Mouse (Mus musculus): ENCODE results near the gene Ubtd2. TPM values are rescaled to one million over a fixed set of nuclear protein-coding genes. Genes with fewer than 3 reads are reported as not detected.

Gene Ubtd2
- polyA plus RNA-seq, 1 experiment from 2014 or later: 53.7 TPM

- Histone ChIP-seq H3K27ac (peak overlapping the region; percentile 97), H3K9me3 (ENCODE audit: control insufficient read depth, low read length) (no peaks in the 10 kb centered on the region), H3K4me2 (replicated peaks) (peak overlapping the region; percentile 90), H3K27me3 (ENCODE audit: control insufficient read depth, insufficient read depth, low read length) (no peaks in the 10 kb centered on the region), H3K36me3 (replicated peaks; ENCODE audit: control insufficient read depth, insufficient read depth) (no peaks in the 10 kb centered on the region), H3K4me1 (replicated peaks; ENCODE audit: control insufficient read depth, insufficient read depth, low read length) (peaks cover 25% of the 10 kb centered on the region), H3K9ac (peak overlapping the region; percentile 92), H3K4me3 (replicated peaks; ENCODE audit: low read length) (peak overlapping the region; percentile 97)
- no peak for DNase-seq (ENCODE audit: low spot score)
- no peak for ATAC-seq (ENCODE audit: low FRiP score)
- 2% methylated on average over 18 of the region's 19 CpGs for WGBS
Observed at GRCm38 (mm10) chr11:32454231-32454799, 855 bp upstream of the Ubtd2 start.

GRCm38 (mm10) chr11:32455507-32456141, 454 bp downstream of the Ubtd2 start:
- H3K9ac ChIP-seq: peak overlapping the region; percentile 92
- H3K4me2 ChIP-seq (replicated peaks): peak overlapping the region; percentile 90
- peak overlapping the region; percentile 97 for H3K27ac ChIP-seq
- H3K36me3 ChIP-seq (replicated peaks; ENCODE audit: control insufficient read depth, insufficient read depth): no peaks in the 10 kb centered on the region
- no peaks in the 10 kb centered on the region for H3K27me3 ChIP-seq (ENCODE audit: control insufficient read depth, insufficient read depth, low read length)
- H3K9me3 ChIP-seq (ENCODE audit: control insufficient read depth, low read length): no peaks in the 10 kb centered on the region
- H3K4me1 ChIP-seq (replicated peaks; ENCODE audit: control insufficient read depth, insufficient read depth, low read length): peaks cover 25% of the 10 kb centered on the region
- DNase-seq (ENCODE audit: low spot score) (peak; percentile 51), ATAC-seq (ENCODE audit: low FRiP score) (0 out of 2 replicates have a peak, but pooled peaks have one; percentile 0)
- H3K4me3 ChIP-seq (replicated peaks; ENCODE audit: low read length): peak overlapping the region; percentile 97
- under 1% methylated on average over 57 of the region's 58 CpGs for WGBS

- Histone ChIP-seq H3K4me2 (replicated peaks) (peak overlapping the region; percentile 90), H3K4me3 (replicated peaks; ENCODE audit: low read length) (peak overlapping the region; percentile 97), H3K27me3 (ENCODE audit: control insufficient read depth, insufficient read depth, low read length) (no peaks in the 10 kb centered on the region), H3K9ac (peak overlapping the region; percentile 92), H3K4me1 (replicated peaks; ENCODE audit: control insufficient read depth, insufficient read depth, low read length) (peaks cover 25% of the 10 kb centered on the region), H3K27ac (no peak overlapping the region), H3K36me3 (replicated peaks; ENCODE audit: control insufficient read depth, insufficient read depth) (no peaks in the 10 kb centered on the region), H3K9me3 (ENCODE audit: control insufficient read depth, low read length) (no peaks in the 10 kb centered on the region)
- DNase-seq (ENCODE audit: low spot score) (no peak), ATAC-seq (ENCODE audit: low FRiP score) (no peak)
- WGBS: 10% methylated on average over 6 of the region's 6 CpGs
Observed at GRCm38 (mm10) chr11:32456356-32456755, 1.2 kb downstream of the Ubtd2 start.

GRCm38 (mm10) chr11:32464282-32464681, 9.1 kb downstream of the Ubtd2 start:
- Histone ChIP-seq H3K4me3 (replicated peaks; ENCODE audit: low read length) (no peak overlapping the region), H3K9me3 (ENCODE audit: control insufficient read depth, low read length) (no peaks in the 10 kb centered on the region), H3K9ac (no peak overlapping the region), H3K27me3 (ENCODE audit: control insufficient read depth, insufficient read depth, low read length) (no peaks in the 10 kb centered on the region), H3K4me1 (replicated peaks; ENCODE audit: control insufficient read depth, insufficient read depth, low read length) (no peaks in the 10 kb centered on the region), H3K4me2 (replicated peaks) (no peak overlapping the region), H3K36me3 (replicated peaks; ENCODE audit: control insufficient read depth, insufficient read depth) (no peaks in the 10 kb centered on the region), H3K27ac (no peak overlapping the region)
- WGBS: 72% methylated on average over 2 of the region's 2 CpGs
- ATAC-seq (ENCODE audit: low FRiP score) (no peak), DNase-seq (ENCODE audit: low spot score) (no peak)

GRCm38 (mm10) chr11:32471925-32472324, 16.8 kb downstream of the Ubtd2 start:
- H3K4me3 ChIP-seq (replicated peaks; ENCODE audit: low read length): no peak overlapping the region
- no peak overlapping the region for H3K27ac ChIP-seq
- no peak overlapping the region for H3K9ac ChIP-seq
- H3K9me3 ChIP-seq (ENCODE audit: control insufficient read depth, low read length): no peaks in the 10 kb centered on the region
- no peak for DNase-seq (ENCODE audit: low spot score)
- 73% methylated on average over 2 of the region's 2 CpGs for WGBS
- H3K27me3 ChIP-seq (ENCODE audit: control insufficient read depth, insufficient read depth, low read length): no peaks in the 10 kb centered on the region
- ATAC-seq (ENCODE audit: low FRiP score): no peak
- no peaks in the 10 kb centered on the region; the same call in 1 of the 2 replicates for H3K4me1 ChIP-seq (replicated peaks; ENCODE audit: control insufficient read depth, insufficient read depth, low read length)
- H3K4me2 ChIP-seq (replicated peaks): no peak overlapping the region
- H3K36me3 ChIP-seq (replicated peaks; ENCODE audit: control insufficient read depth, insufficient read depth): no peaks in the 10 kb centered on the region

- H3K27ac ChIP-seq: no peak overlapping the region
- no peak overlapping the region for H3K9ac ChIP-seq
- no peaks in the 10 kb centered on the region for H3K27me3 ChIP-seq (ENCODE audit: control insufficient read depth, insufficient read depth, low read length)
- WGBS: 91% methylated on average over 3 of the region's 3 CpGs
- no peak overlapping the region for H3K4me2 ChIP-seq (replicated peaks)
- H3K4me1 ChIP-seq (replicated peaks; ENCODE audit: control insufficient read depth, insufficient read depth, low read length): no peaks in the 10 kb centered on the region; the same call in 1 of the 2 replicates
- no peaks in the 10 kb centered on the region for H3K36me3 ChIP-seq (replicated peaks; ENCODE audit: control insufficient read depth, insufficient read depth)
- H3K9me3 ChIP-seq (ENCODE audit: control insufficient read depth, low read length): no peaks in the 10 kb centered on the region
- no peak overlapping the region for H3K4me3 ChIP-seq (replicated peaks; ENCODE audit: low read length)
- no peak for ATAC-seq (ENCODE audit: low FRiP score)
- DNase-seq (ENCODE audit: low spot score): no peak
Observed at GRCm38 (mm10) chr11:32474725-32475124, 19.6 kb downstream of the Ubtd2 start.

GRCm38 (mm10) chr11:32475487-32476236, 20.5 kb downstream of the Ubtd2 start:
- WGBS: 87% methylated on average over 5 of the region's 5 CpGs
- Histone ChIP-seq H3K27ac (no peak overlapping the region), H3K4me2 (replicated peaks) (no peak overlapping the region)

GRCm38 (mm10) chr11:32481525-32481924, 26.4 kb downstream of the Ubtd2 start:
- Histone ChIP-seq H3K9me3 (ENCODE audit: control insufficient read depth, low read length) (no peaks in the 10 kb centered on the region), H3K4me3 (replicated peaks; ENCODE audit: low read length) (no peak overlapping the region), H3K36me3 (replicated peaks; ENCODE audit: control insufficient read depth, insufficient read depth) (no peaks in the 10 kb centered on the region), H3K4me1 (replicated peaks; ENCODE audit: control insufficient read depth, insufficient read depth, low read length) (no peaks in the 10 kb centered on the region), H3K27ac (no peak overlapping the region), H3K27me3 (ENCODE audit: control insufficient read depth, insufficient read depth, low read length) (no peaks in the 10 kb centered on the region), H3K4me2 (replicated peaks) (no peak overlapping the region), H3K9ac (no peak overlapping the region)
- 82% methylated on average over 2 of the region's 2 CpGs for WGBS
- DNase-seq (ENCODE audit: low spot score) (no peak), ATAC-seq (ENCODE audit: low FRiP score) (no peak)

More at GRCm38 (mm10) chr11:32475487-32476236, 20.5 kb downstream of the Ubtd2 start:
- no peaks in the 10 kb centered on the region for H3K27me3 ChIP-seq (ENCODE audit: control insufficient read depth, insufficient read depth, low read length)
- no peak for ATAC-seq (ENCODE audit: low FRiP score)
- H3K36me3 ChIP-seq (replicated peaks; ENCODE audit: control insufficient read depth, insufficient read depth): no peaks in the 10 kb centered on the region
- no peaks in the 10 kb centered on the region for H3K9me3 ChIP-seq (ENCODE audit: control insufficient read depth, low read length)
- H3K9ac ChIP-seq: no peak overlapping the region
- DNase-seq (ENCODE audit: low spot score): no peak
- H3K4me3 ChIP-seq (replicated peaks; ENCODE audit: low read length): no peak overlapping the region
- H3K4me1 ChIP-seq (replicated peaks; ENCODE audit: control insufficient read depth, insufficient read depth, low read length): no peaks in the 10 kb centered on the region

GRCm38 (mm10) chr11:32485290-32485689, 30.1 kb downstream of the Ubtd2 start:
- no peak for ATAC-seq (ENCODE audit: low FRiP score)
- Histone ChIP-seq H3K4me3 (replicated peaks; ENCODE audit: low read length) (no peak overlapping the region), H3K4me2 (replicated peaks) (no peak overlapping the region), H3K9me3 (ENCODE audit: control insufficient read depth, low read length) (no peaks in the 10 kb centered on the region), H3K4me1 (replicated peaks; ENCODE audit: control insufficient read depth, insufficient read depth, low read length) (peaks cover 7% of the 10 kb centered on the region; the same call in 1 of the 2 replicates), H3K9ac (no peak overlapping the region), H3K36me3 (replicated peaks; ENCODE audit: control insufficient read depth, insufficient read depth) (no peaks in the 10 kb centered on the region), H3K27ac (no peak overlapping the region), H3K27me3 (ENCODE audit: control insufficient read depth, insufficient read depth, low read length) (no peaks in the 10 kb centered on the region)
- no peak for DNase-seq (ENCODE audit: low spot score)
- WGBS: 74% methylated on average over 3 of the region's 3 CpGs

Measured in hindbrain, embryonic 14.5 days (tissue).